9 mouse cellular contexts compared by ENCODE assay signal in the genomic region with DNA sequence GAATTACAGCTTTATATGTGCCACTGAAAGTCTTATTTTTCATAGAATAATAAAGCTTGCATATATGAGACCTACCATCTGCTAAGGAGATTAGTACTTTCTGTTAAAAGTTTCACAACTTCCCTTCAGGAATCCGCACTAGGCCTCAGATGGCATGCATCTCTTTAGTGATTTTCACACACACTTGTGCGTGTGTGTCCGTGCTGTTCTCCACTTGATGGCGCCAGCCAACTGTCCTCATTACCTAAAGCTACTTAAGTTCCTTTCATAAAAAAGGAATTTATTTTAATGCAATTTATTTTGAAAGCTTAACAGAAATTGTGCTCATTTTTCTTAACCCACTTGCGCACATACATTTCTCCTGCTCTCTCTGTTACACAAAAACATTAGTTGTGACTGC. TPM values are rescaled to one million over a fixed set of nuclear protein-coding genes. Genes with fewer than 3 reads are reported as not detected.
DNase-seq lines count a peak whose midpoint lies in the region; ATAC-seq lines count a peak whose summit lies in the region.
"Had no signal": no experiment of that assay in that cellular context is flagged by ENCODE, and none has a peak within 500 bp of the region (broad histone marks: within the 10 kb centered on the region; RNA-seq: fewer than 3 reads in every experiment).

No protein-coding gene starts in this region.

- no peaks in the 10 kb centered on the region for H3K9me3 ChIP-seq in embryonic facial prominence, embryonic 11.5 days (replicated peaks; ENCODE audit: control insufficient read depth, low read length)
- H3K9me3 ChIP-seq in embryonic facial prominence, embryonic 10.5 days = no peaks in the 10 kb centered on the region
- no peaks in the 10 kb centered on the region for H3K9me3 ChIP-seq in liver, embryonic 12.5 days (replicated peaks)
- H3K9me3 ChIP-seq: neural tube, embryonic 13.5 days had no signal

- no peak overlapping the region for H3K27ac ChIP-seq in embryonic facial prominence, embryonic 11.5 days (replicated peaks; ENCODE audit: low read depth, low read length)
- H3K27ac ChIP-seq in embryonic facial prominence, embryonic 10.5 days (replicated peaks) = no peak overlapping the region
- no peak overlapping the region for H3K27ac ChIP-seq in liver, embryonic 12.5 days
- H3K27ac ChIP-seq: neural tube, embryonic 13.5 days had no signal

- no peaks in the 10 kb centered on the region for H3K36me3 ChIP-seq in embryonic facial prominence, embryonic 11.5 days (replicated peaks; ENCODE audit: control insufficient read depth, insufficient read depth, low read depth, low read length)
- H3K36me3 ChIP-seq in embryonic facial prominence, embryonic 10.5 days (replicated peaks) = peaks cover 29% of the 10 kb centered on the region
- peaks cover 70% of the 10 kb centered on the region for H3K36me3 ChIP-seq in liver, embryonic 12.5 days

- WGBS in embryonic facial prominence, embryonic 11.5 days = 82% methylated on average over 5 of the region's 5 CpGs
- 84% methylated on average over 5 of the region's 5 CpGs for WGBS in embryonic facial prominence, embryonic 10.5 days
- whole genome bisulfite sequencing in liver, embryonic 12.5 days (ENCODE audit: insufficient replicate concordance) = 80% methylated on average over 5 of the region's 5 CpGs

- H3K4me2 ChIP-seq in embryonic facial prominence, embryonic 11.5 days (ENCODE audit: low read depth, low read length) = no peak overlapping the region
- H3K4me2 ChIP-seq in liver, embryonic 12.5 days = no peak overlapping the region
- H3K4me2 ChIP-seq: neural tube, embryonic 13.5 days had no signal

- peak; percentile 36 for DNase-seq in embryonic facial prominence, embryonic 11.5 days (ENCODE audit: low spot score)
- no peak for DNase-seq in embryonic facial prominence, embryonic 10.5 days (ENCODE audit: low spot score)
- peak; percentile 15 for DNase-seq in liver
- peak; percentile 74 for DNase-seq in NIH3T3 (ENCODE audit: low read depth)
- DNase-seq in lung, postnatal 14 days = peak; percentile 33
- DNase-seq in right cerebral cortex, adult 18-20 months = no peak

- no peak overlapping the region for H3K4me3 ChIP-seq in embryonic facial prominence, embryonic 11.5 days (ENCODE audit: low read depth, low read length)
- H3K4me3 ChIP-seq in embryonic facial prominence, embryonic 10.5 days = no peak overlapping the region
- H3K4me3 ChIP-seq in liver, embryonic 12.5 days = no peak overlapping the region
- H3K4me3 ChIP-seq: neural tube, embryonic 13.5 days had no signal

- no peak overlapping the region for H3K9ac ChIP-seq in embryonic facial prominence, embryonic 11.5 days (replicated peaks; ENCODE audit: low read length)
- H3K9ac ChIP-seq in liver, embryonic 12.5 days = no peak overlapping the region
- H3K9ac ChIP-seq: neural tube, embryonic 13.5 days had no signal

- ATAC-seq in embryonic facial prominence, embryonic 11.5 days (replicated peaks; ENCODE audit: insufficient number of reproducible peaks, low FRiP score, low TSS enrichment, low read depth) = no peak
- ATAC-seq in liver, embryonic 12.5 days = no peak
- ATAC-seq in inflammation-experienced regulatory T-cells, adult 6 months = no peak

- no peaks in the 10 kb centered on the region for H3K4me1 ChIP-seq in embryonic facial prominence, embryonic 11.5 days (ENCODE audit: control insufficient read depth, insufficient read depth, low read length)
- H3K4me1 ChIP-seq in embryonic facial prominence, embryonic 10.5 days = no peaks in the 10 kb centered on the region
- H3K4me1 ChIP-seq in liver, embryonic 12.5 days = no peaks in the 10 kb centered on the region
- H3K4me1 ChIP-seq: neural tube, embryonic 13.5 days had no signal

- no peaks in the 10 kb centered on the region for H3K27me3 ChIP-seq in embryonic facial prominence, embryonic 11.5 days (ENCODE audit: control insufficient read depth, insufficient read depth, low read length)
- no peaks in the 10 kb centered on the region for H3K27me3 ChIP-seq in embryonic facial prominence, embryonic 10.5 days (replicated peaks; ENCODE audit: low read depth, poor library complexity, severe bottlenecking)
- no peaks in the 10 kb centered on the region for H3K27me3 ChIP-seq in liver, embryonic 12.5 days (replicated peaks)
- H3K27me3 ChIP-seq: neural tube, embryonic 13.5 days had no signal

RNA-seq across cellular contexts. Expression of a gene that starts 40.4 kb away (rescaled TPM):
- 0.24 and 0.25 TPM in 2 replicates for polyA plus RNA-seq in embryonic facial prominence, embryonic 11.5 days (2014; fragmentation: Nextera tagmentation; extraction: Ambion mirVana)
- polyA plus RNA-seq in embryonic facial prominence, embryonic 10.5 days (2016; fragmentation: Nextera tagmentation; extraction: Ambion mirVana) = 0.29 and 0.42 TPM in 2 replicates
- polyA plus RNA-seq in liver, embryonic 12.5 days (2016; fragmentation: Nextera tagmentation; extraction: Ambion mirVana) = 0.39 and 0.45 TPM in 2 replicates
- polyA plus RNA-seq in inflammation-experienced regulatory T-cells, adult 6 months (2017; shearing (Covaris generic)) = not detected
- polyA plus RNA-seq: neural tube, embryonic 13.5 days had no signal

Comparison
In these comparisons a context has a peak if more than half of its experiments do, and no peak if none do; other contexts are left out.
1. DNase-seq: peak in embryonic facial prominence, embryonic 11.5 days (single experiment), liver (single experiment), NIH3T3 (single experiment) and lung, postnatal 14 days (single experiment); none in embryonic facial prominence, embryonic 10.5 days (single experiment) and right cerebral cortex, adult 18-20 months (single experiment).